Mouse (Mus musculus): ENCODE results near the gene Tbc1d22b.

DNA sequence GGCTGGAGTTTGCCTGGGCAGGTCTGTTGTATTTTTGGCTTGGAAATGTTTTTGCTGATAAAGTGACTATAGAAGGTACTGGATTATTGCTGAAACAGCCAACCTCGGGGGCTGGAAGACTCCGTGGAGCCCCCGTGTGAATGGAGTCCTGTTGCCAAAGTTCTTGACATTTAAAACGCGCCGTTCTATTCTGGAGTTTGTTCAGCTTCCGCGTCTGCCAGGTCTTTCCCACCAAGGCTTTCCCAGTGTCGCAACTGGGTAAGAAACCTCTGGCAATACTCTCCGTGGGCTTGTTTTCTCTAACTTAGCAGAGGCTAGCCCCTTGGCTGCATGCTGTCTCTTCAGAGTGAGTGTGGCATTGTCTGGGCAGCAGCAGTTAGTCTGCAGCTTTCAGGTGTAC lies 6.9 kb downstream of the Tbc1d22b start:
- TF ChIP-seq POLR2A (IDR thresholded peaks at IDR 0.05; ENCODE audit: control insufficient read depth, extremely low read depth, insufficient read depth, low read length, poor library complexity) (no peak), CTCF (IDR thresholded peaks at IDR 0.05; ENCODE audit: borderline replicate concordance, control insufficient read depth, extremely low read depth, insufficient read depth, low read length, poor library complexity) (no peak)

All from thymus, adult 2 months (tissue).